Mouse (Mus musculus) midbrain, postnatal 0 days (tissue): ENCODE results near the gene Vps36. TPM values are rescaled to one million over a fixed set of nuclear protein-coding genes. Genes with fewer than 3 reads are reported as not detected.

Experiments used
- ATAC-seq: fragments of 200-750 bp; cut with Nextera tagmentation; 2 replicates; pipeline ENCODE4 v1.8.0; 2017; ENCODE audit warnings: moderate number of reproducible peaks, mild to moderate bottlenecking, moderate TSS enrichment, moderate library complexity; ENCODE audit not compliant: low FRiP score
- DNase-seq: peaks from one replicate; pipeline ENCODE4 v3.0.0-alpha.2; 2015; ENCODE audit warnings: low spot score
- H3K27ac ChIP-seq: fragments of 300-500 bp; sonication (generic); 2 replicates; pipeline ENCODE4 v1.5.1; 2014; ENCODE audit warnings: low read depth, mild to moderate bottlenecking, low read length, mixed read lengths
- H3K27me3 ChIP-seq: fragments of 300-500 bp; sonication (generic); 2 replicates; pipeline ENCODE4 v1.6.1; 2014; ENCODE audit warnings: low read length, control low read depth, mixed read lengths; ENCODE audit not compliant: insufficient read depth
- H3K36me3 ChIP-seq: fragments of 300-500 bp; sonication (generic); 2 replicates; pipeline ENCODE4 v1.6.1; 2014; ENCODE audit warnings: low read length, control low read depth, mixed read lengths; ENCODE audit not compliant: insufficient read depth
- H3K4me1 ChIP-seq: fragments of 300-500 bp; sonication (generic); 2 replicates; pipeline ENCODE4 v1.6.1; 2014; ENCODE audit warnings: mild to moderate bottlenecking, control low read depth, antibody characterized with exemption, low read length, mixed read lengths; ENCODE audit not compliant: insufficient read depth
- H3K4me2 ChIP-seq: fragments of 300-500 bp; sonication (generic); 2 replicates; pipeline ENCODE4 v1.6.1; 2014; ENCODE audit warnings: low read depth, mild to moderate bottlenecking, low read length, mixed read lengths; ENCODE audit not compliant: poor library complexity, severe bottlenecking
- H3K4me3 ChIP-seq: fragments of 300-500 bp; sonication (generic); 2 replicates; pipeline ENCODE4 v1.5.1; 2014; ENCODE audit warnings: low read depth, mild to moderate bottlenecking, low read length, moderate library complexity
- H3K9ac ChIP-seq: fragments of 300-500 bp; sonication (generic); replicated peaks from 2 replicates; pipeline ENCODE4 v1.6.1; 2014; ENCODE audit warnings: mild to moderate bottlenecking, low read length, moderate library complexity, mixed read lengths; ENCODE audit not compliant: poor library complexity, severe bottlenecking
- H3K9me3 ChIP-seq: fragments of 300-500 bp; sonication (generic); 2 replicates; pipeline ENCODE4 v1.6.1; 2016; ENCODE audit warnings: low read length, control low read depth
- CTCF ChIP-seq: IDR thresholded peaks from 2 replicates; pipeline ENCODE4 v1.5.1; 2016; ENCODE audit warnings: antibody characterized with exemption, mild to moderate bottlenecking
- WGBS: fragments of 180-500 bp; shearing (Covaris S2); extraction: QIAGEN DNeasy Blood & Tissue Kit; methylation state at CpG from one replicate; pipeline ENCODE4 v1.1.7; 2014; 5-methylcytosine and 5-hydroxymethylcytosine counted together
- polyA plus RNA-seq: library from polyadenylated mRNA; unstranded; fragments of >200 nt; fragmentation: Nextera tagmentation; extraction: Ambion mirVana; gene quantifications from 2 replicates; pipeline ENCODE4 v1.2.1, GENCODE M21; 2015
- total RNA-seq: library from RNA; depleted of rRNA; stranded (reverse); fragments of >200 nt; gene quantifications from 2 replicates; pipeline ENCODE4 v1.2.3, GENCODE M21; 2014

Vps36 gene
- total and polyA plus RNA-seq, 2 experiments from 2014 or later: 33.2 to 40.9 TPM

- Histone ChIP-seq H3K4me2 (no peak overlapping the region), H3K27ac (no peak overlapping the region), H3K4me3 (no peak overlapping the region), H3K27me3 (no peaks in the 10 kb centered on the region), H3K9ac (no peak overlapping the region), H3K9me3 (no peaks in the 10 kb centered on the region), H3K4me1 (no peaks in the 10 kb centered on the region; the same call in 1 of the 2 replicates), H3K36me3 (no peaks in the 10 kb centered on the region)
- WGBS: 87% methylated on average over 5 of the region's 5 CpGs
- no peak for TF ChIP-seq CTCF
- no peak for DNase-seq
- no peak for ATAC-seq
Observed at GRCm38 (mm10) chr8:22169167-22169566, 23.4 kb upstream of the Vps36 start.

GRCm38 (mm10) chr8:22175966-22176365 lies 16.6 kb upstream of the Vps36 start:
- Histone ChIP-seq H3K9ac (no peak overlapping the region), H3K4me1 (no peaks in the 10 kb centered on the region), H3K4me2 (no peak overlapping the region), H3K4me3 (no peak overlapping the region), H3K36me3 (0 out of 2 replicates have a peak, but pooled peaks cover 3% of the 10 kb centered on the region), H3K27me3 (no peaks in the 10 kb centered on the region), H3K9me3 (no peaks in the 10 kb centered on the region), H3K27ac (no peak overlapping the region)
- ATAC-seq: no peak
- no peak for DNase-seq
- TF ChIP-seq CTCF: no peak
- WGBS: 98% methylated on average over 7 of the region's 7 CpGs

- H3K36me3 ChIP-seq: no peaks in the 10 kb centered on the region
- WGBS: 3% methylated on average over 3 of the region's 3 CpGs
- H3K4me3 ChIP-seq: peak overlapping the region; percentile 89
- TF ChIP-seq CTCF: no peak
- no peaks in the 10 kb centered on the region for H3K27me3 ChIP-seq
- H3K27ac ChIP-seq: no peak overlapping the region
- DNase-seq (peak; percentile 52), ATAC-seq (peak; percentile 31; the same call in 1 of the 2 replicates)
- peak overlapping the region; percentile 84 for H3K4me2 ChIP-seq
- H3K4me1 ChIP-seq: no peaks in the 10 kb centered on the region
- no peaks in the 10 kb centered on the region for H3K9me3 ChIP-seq
- no peak overlapping the region for H3K9ac ChIP-seq
Observed at GRCm38 (mm10) chr8:22184884-22185283, 7.7 kb upstream of the Vps36 start.

- Histone ChIP-seq H3K27ac (peak within 1 kb of the TSS; percentile 63; the same call in 1 of the 2 replicates), H3K9me3 (no peaks in the 10 kb centered on the region), H3K27me3 (no peaks in the 10 kb centered on the region), H3K4me1 (no peaks in the 10 kb centered on the region), H3K4me2 (peak within 1 kb of the TSS; percentile 84), H3K4me3 (peak within 1 kb of the TSS; percentile 89), H3K36me3 (no peaks in the 10 kb centered on the region), H3K9ac (peak within 1 kb of the TSS; percentile 54)
- DNase-seq (peak; percentile 94), ATAC-seq (peak; percentile 99)
- no peak for TF ChIP-seq CTCF
- WGBS: 2% methylated on average over 62 of the region's 63 CpGs
Observed at GRCm38 (mm10) chr8:22185431-22186397, 6.9 kb upstream of the Vps36 start, which contains the start of gene Ckap2. Gene Ckap2 (minus strand): TSS chr8:22185819.

GRCm38 (mm10) chr8:22193432-22194010 lies 912 bp downstream of the Vps36 start:
- 12% methylated on average over 12 of the region's 12 CpGs for WGBS
- H3K4me1 ChIP-seq: no peaks in the 10 kb centered on the region
- ATAC-seq (no peak), DNase-seq (peak; percentile 5)
- H3K9ac ChIP-seq: peak overlapping the region; percentile 85
- peak overlapping the region; percentile 94 for H3K27ac ChIP-seq
- H3K4me2 ChIP-seq: peak overlapping the region; percentile 75
- H3K9me3 ChIP-seq: no peaks in the 10 kb centered on the region
- no peaks in the 10 kb centered on the region for H3K27me3 ChIP-seq
- peak overlapping the region; percentile 90 for H3K4me3 ChIP-seq
- no peak for TF ChIP-seq CTCF
- no peaks in the 10 kb centered on the region; the same call in 1 of the 2 replicates for H3K36me3 ChIP-seq

- Histone ChIP-seq H3K4me1 (no peaks in the 10 kb centered on the region), H3K4me2 (no peak overlapping the region), H3K27me3 (no peaks in the 10 kb centered on the region), H3K9ac (no peak overlapping the region), H3K4me3 (no peak overlapping the region), H3K27ac (no peak overlapping the region), H3K9me3 (no peaks in the 10 kb centered on the region), H3K36me3 (peaks cover 21% of the 10 kb centered on the region)
- TF ChIP-seq CTCF: no peak
- whole genome bisulfite sequencing: 88% methylated on average over 6 of the region's 6 CpGs
- ATAC-seq: no peak
- DNase-seq: no peak
Observed at GRCm38 (mm10) chr8:22197914-22198313, 5.3 kb downstream of the Vps36 start.
